Mouse (Mus musculus): Measurements from ENCODE around the gene Cacna1s.

GRCm38 (mm10) chr1:136135046-136135445, 82.5 kb downstream of the Cacna1s start:
- TF ChIP-seq CTCF (IDR thresholded peaks at IDR 0.05; ENCODE audit: low read depth) (peak; percentile 35; the same call in 1 of the 2 replicates), EP300 (IDR thresholded peaks at IDR 0.05; ENCODE audit: low read depth) (peak; percentile 64)
